Mouse (Mus musculus) NIH3T3 (cell line): ENCODE measurements around the gene Slc43a3.
"Not testable (repeated sequence)": the region's sequence is repeated elsewhere in the genome, so short reads cannot be mapped to it uniquely, and the experiment has no call there.

Experiments used
- DNase-seq: peaks from one replicate; pipeline ENCODE4 v3.0.0-alpha.2; 2012; ENCODE audit warnings: low read depth

The Slc43a3 gene

DNA sequence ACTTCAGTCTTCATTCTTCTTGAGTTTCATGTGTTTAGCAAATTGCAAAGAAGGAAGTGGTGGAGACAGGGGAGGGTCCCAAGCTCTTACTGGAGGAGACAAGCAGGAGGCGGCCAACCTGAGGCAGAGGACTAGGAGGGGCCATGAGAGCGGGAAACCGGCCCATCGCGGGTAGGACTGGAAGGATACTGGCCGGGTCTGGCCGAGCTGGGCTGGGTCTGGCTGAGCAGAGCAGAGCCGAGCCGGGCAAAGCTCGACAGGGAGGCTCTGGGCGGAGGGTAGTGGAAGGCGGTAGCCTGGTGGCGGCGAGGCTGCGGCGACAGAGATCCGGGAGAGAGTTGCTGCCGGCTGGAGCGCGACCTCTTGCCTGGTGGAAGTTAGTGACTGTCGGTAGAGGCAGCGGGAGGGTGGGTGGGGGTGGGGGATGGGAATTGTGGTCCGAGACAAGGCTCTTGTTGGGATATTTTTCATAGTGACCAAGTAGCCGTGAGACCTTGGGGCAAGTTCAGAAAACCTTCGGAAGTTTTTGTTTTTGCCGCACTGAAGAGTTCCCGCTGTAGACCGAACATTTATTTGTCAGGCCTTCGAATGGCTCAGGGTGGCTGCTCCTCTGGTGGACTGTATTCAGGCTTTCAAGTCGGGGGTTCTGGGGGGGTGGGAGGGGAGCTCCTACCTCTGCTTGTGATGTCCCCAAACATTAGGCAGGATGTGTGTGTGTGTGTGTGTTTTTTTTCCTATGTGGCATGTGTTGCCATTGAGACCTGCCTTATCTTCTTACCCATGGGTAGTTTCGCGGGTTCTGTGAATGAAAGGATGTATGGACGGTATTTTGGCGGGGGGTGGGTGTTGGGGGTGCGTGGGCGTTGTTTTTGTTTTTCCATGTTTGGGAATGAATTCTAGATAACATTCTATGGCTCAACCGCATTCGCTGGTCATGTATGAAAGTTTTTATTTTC lies at the start of gene Slc43a3:
Gene Slc43a3, plus strand, starts transcription at position 106 of the 956 bp plus-strand sequence.
- DNase-seq, result peak; percentile 86

GRCm38 (mm10) chr2:84886821-84887281 lies 49.5 kb upstream of the Slc43a3 start:
- DNase-seq, result no peak

DNA sequence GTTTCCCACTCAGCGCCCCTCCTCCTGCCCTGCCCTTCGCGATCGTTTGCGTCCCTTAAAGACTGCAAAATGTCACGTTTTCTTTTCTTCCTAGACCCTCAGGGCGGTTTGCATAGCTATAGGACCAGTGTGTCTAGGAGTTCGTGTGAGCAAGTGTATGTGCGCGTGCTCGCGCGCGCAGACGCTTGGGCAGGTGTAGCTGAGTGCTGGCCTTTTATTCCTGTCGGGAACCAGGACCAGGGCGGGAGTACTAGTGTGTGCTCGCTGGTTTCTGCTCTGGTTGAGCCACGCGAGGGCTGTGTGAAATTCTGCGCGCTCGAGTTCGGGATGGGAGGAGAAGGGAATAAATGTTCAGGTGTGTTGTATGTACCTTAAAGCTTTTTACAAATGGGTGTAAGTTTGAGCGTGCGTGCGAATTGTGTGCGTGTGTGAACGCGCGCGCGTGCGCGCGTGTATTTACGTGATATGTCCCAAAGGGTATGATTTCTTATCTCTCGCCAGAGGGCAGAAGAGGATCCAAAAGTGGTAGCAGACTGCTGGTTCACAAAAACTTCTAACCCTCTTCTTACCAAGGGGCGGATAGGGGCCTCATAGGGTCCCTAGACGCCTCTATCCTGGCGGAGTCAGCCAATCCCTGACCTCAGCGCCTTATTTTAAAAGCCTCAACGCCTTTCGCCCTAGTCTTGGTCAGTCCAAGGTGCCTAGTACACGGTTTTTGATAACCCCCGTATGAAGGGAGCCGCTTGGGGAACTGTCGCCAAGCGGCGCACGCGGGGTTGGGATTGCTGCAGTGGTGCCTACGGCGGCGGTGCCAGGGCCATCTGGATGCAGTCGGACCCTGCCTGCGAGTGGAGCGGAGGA lies 48.7 kb upstream of the Slc43a3 start:
- DNase-seq, result peak; percentile 58

DNA sequence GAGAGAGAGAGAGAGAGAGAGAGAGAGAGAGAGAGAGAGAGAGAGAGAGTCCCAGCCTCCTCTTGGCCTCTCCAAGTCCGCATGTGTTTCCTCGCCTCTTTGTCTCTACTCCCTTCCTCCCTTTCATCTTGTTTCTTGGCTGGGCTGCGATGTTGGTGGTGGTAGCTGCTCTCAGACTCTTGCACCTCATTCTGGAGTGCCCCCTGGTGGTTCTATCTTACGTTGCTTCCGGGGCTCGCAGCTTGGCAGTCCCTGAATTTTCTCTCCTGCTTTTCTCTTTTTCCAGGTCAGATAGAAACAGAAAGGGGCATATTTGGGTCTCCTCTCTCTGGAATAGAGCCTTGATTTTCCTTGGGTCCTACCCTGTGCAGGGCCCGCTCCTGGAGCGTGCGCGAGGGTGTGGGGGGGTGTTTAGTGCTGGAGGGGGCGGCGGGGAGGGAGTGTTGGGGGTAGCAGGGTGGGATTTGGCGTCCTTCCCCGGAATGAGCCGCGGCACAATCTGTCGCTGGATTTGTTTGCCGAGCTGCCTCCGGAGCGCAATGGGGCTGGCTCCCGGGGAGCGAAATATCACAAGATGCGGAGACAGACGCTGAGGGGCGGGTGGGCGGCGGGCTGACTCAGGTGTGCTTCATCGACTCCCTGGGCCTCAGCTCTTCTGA lies 47.6 kb upstream of the Slc43a3 start:
- peak; percentile 94 for DNase-seq

DNA sequence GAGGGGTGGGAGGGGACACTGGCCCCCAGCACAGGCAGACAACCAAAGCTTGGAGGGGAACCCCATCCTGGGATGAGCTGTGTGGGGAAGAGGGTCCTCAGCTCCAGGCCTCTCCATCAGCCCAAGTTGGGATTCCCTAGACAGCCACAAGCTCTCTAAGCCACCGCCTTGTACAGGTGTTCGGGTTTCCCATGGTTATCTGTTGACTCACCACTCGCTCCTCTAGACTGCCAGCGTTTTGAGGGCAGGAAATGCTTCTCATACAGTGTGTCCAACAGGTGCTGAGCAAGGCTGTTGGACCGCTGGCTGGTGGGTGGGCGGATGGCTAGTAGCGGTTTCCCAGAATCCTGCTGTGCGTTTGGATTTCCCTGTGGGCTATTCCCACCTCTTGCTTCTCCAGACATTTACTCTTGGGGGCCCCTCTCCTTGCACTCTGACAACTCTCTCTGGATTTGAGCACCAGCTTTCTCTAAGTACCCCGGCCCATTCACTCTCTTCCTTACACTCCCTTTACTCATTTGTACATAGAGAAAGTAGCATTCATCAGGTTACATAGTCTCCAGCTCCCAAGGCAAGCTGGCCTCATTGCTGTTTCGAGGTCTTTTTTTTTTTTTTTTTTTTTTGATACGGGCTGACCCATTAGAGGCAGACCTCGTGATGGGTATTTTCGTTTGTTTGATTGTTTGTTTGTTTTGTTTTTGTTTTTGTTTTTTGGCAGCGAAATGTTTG lies 46.9 kb upstream of the Slc43a3 start:
- no peak for DNase-seq

- DNase-seq, result peak; percentile 89
Measured at GRCm38 (mm10) chr2:84890045-84890340, 46.4 kb upstream of the Slc43a3 start.

GRCm38 (mm10) chr2:84893359-84893758 lies 43.0 kb upstream of the Slc43a3 start:
- no peak for DNase-seq

- DNase-seq, result no peak
Measured at GRCm38 (mm10) chr2:84895495-84896198, 40.7 kb upstream of the Slc43a3 start.

GRCm38 (mm10) chr2:84896686-84897085 lies 39.7 kb upstream of the Slc43a3 start:
- not testable (repeated sequence) for DNase-seq

GRCm38 (mm10) chr2:84912722-84913121 lies 23.7 kb upstream of the Slc43a3 start:
- DNase-seq, result peak; percentile 39

GRCm38 (mm10) chr2:84913881-84914280 lies 22.5 kb upstream of the Slc43a3 start:
- no peak for DNase-seq

- DNase-seq, result no peak
Measured at GRCm38 (mm10) chr2:84915330-84915729, 21.0 kb upstream of the Slc43a3 start.

GRCm38 (mm10) chr2:84916548-84917320 lies 19.6 kb upstream of the Slc43a3 start:
- no peak for DNase-seq

- DNase-seq, result no peak
Measured at GRCm38 (mm10) chr2:84918188-84918587, 18.2 kb upstream of the Slc43a3 start.

DNA sequence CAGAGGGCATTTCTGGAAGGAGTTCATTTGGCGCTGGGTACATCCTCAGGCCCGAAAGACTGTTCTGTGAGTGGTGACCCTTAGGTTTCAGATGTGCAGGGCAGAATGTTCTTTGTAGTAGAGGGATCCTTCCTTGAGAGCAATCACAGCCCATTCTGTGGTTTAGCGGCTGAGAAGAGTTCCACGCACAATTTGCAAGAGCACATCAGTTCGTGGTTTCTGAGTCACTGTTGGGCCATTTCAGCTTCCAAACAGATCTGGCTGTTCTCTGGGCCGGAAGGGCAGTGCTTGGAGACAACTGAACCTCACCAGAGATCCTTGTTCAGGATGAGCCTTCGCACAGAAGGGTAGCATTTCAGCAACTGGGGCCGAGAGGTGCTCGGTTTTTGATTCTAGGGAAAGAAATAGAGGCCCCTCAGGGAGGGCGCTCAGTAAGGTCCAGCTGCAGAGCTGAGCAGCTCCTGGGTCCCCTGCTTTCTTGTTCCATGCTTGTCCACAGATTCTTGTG lies 16.7 kb upstream of the Slc43a3 start:
- peak; percentile 54 for DNase-seq

DNA sequence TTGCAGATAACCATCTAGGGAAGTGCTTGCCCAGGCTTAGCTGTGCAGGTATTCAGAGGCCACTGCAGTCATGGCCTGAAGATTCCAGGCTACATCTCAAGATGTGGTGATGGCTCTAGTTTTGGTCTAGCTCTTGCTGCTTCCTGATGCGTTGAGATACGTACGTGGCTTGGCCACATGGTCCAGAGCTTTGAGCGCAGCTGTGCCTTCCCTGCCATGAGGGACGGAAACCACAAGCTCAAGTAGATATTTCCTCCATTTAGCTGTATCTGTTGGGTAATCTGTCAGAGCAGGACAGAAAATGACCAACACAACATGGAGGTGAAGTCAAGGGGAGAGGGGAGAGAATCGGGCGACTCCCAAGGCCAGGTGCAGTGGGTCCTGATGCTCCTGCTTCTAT lies 6.2 kb upstream of the Slc43a3 start:
- DNase-seq, result no peak

DNA sequence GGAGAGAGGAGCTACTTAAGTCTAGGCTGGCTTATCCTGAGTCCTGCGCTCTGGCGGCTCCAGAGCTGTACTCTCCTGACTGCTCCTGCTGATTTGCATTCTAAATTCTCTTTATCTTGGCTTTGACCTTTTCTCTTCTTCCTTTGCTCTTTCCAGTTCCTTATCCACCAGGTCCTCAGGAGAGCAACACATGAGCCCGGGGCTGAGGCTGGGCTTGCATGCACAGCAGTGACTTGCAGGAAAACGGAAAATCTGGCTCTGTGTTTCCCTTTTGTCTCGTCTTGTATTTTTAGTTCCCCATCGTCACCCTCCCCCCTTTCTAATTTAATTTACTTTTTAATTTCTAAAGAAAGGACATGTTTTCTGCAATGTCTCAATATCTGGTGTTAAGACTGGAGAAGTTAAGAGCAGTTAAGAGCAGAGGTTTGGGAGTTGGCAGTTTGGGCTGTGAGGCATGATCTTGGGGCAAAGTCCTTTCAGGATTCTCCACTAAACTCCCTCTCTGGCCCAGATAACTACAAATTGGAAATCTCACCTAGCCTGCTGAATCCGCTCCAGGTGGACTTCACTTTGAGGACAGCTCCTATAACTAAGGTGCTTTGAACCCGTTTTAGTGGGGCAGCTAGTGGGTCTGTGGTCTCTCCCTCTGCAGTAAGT lies 2.3 kb upstream of the Slc43a3 start:
- no peak for DNase-seq

- no peak for DNase-seq
Measured at GRCm38 (mm10) chr2:84934649-84935007, 1.8 kb upstream of the Slc43a3 start.

DNA sequence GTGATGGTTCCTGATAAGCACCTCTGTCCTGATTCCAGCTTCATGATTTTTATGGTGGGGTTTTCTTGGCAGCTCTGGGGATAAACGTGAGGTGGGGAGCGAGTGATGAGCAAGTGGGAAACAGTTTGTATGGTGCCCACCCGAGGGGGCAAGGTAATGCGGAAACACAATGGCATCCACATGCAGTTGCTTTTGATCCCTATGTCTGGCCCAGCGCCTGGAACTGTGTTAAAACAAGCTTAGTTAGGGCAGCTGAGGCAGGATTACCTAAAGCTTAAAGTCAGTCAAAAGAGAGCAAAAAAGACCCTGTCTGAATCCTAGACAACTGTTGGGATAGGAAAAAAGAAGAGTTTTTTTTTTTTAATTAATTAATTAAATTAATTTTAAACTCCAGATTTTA lies 1.3 kb upstream of the Slc43a3 start:
- DNase-seq, result no peak
